Mouse (Mus musculus): ENCODE results near the gene Trmt112. TPM values are rescaled to one million over a fixed set of nuclear protein-coding genes. Genes with fewer than 3 reads are reported as not detected.
A peak's percentile ranks its signal among the peaks of the same experiment; 100 is the strongest.
"Not testable (repeated sequence)": the region's sequence is repeated elsewhere in the genome, so short reads cannot be mapped to it uniquely, and the experiment has no call there.

Gene Trmt112
- 114 and 126 TPM in 2 replicates for polyA plus RNA-seq (2012; rRNA removed)

DNA sequence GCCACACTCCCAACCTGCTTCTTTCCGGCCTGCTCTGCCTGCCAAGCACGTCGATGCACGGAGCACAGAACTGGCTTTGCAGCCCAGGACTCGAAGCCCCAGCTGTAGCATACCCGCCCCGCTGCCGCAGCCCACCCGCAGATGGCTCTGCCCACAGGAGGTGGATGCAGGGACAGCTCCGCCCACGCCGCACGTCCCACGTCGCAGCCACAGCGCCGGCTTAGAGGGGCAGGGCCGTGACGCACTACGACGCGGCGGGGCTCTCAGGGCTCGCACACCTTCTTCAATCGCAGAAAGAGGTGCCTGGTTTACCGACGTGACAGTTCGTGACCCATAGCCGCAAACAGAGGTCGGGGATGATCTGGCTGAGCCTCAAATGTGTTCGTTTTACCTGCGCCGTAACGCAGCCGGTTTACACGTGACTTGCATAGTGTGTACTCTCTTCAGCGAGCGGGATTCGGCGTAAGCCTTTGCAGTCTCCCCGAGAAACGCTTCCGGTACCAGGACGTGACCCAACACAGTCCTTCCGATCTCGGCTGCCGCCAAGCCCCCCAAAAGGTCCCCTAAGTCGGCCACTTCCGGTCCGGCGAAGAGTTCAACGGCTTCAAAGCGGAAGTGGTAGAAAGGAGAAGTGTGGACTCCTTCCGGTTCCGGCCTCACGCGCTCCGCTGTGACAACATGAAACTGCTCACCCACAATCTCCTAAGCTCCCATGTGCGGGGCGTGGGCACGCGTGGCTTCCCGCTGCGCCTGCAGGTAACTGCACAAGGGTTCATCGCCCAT lies at the start of gene Trmt112, which contains the start of gene Prdx5:
TSS of gene Trmt112 (plus strand) at position 192 of the 783 bp plus-strand sequence.
TSS of gene Prdx5 (minus strand) at position 600 of the 783 bp plus-strand sequence.
- DNase-seq (ENCODE audit: low spot score): peak; percentile 81

DNA sequence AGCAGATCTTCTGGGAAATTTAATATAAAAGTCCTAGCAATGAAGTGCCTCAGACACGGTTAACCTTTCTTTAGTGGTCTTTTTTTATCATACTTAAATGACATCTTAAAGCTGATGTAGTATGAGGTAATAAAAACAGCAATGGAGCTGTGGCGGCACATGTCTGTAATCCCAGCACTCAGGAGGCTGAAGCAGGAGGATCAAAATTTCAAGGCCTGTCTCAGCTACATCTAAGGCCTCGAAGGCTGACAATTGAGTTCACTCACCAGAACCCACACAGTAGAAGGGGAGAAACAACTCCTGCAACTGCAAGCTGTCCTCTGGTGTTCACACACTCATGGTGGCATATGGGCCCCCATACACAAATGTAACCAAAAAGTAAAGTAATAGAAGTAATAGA lies 49.5 kb upstream of the Trmt112 start:
- DNase-seq (ENCODE audit: low spot score): no peak

DNA sequence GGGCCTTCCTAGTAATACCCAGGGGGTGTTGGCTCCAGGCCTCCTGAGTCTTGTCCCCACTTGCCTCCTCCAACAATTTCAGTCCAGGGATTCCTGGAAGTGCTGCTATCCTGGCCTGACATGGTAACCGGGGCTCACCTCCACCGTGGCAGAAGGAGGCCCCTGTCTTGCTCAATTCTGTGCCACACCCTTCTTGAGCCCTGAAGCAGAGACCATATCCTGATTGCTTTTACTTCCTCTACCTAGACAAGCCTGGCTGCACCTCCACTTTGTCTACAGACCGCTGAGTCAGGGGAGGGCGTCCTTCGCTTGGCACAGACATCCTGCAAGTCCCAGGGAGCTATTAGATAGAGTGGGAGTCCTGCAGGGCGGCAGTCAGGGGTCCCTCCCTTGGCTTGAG lies 48.8 kb upstream of the Trmt112 start:
- DNase-seq (ENCODE audit: low spot score): no peak

DNA sequence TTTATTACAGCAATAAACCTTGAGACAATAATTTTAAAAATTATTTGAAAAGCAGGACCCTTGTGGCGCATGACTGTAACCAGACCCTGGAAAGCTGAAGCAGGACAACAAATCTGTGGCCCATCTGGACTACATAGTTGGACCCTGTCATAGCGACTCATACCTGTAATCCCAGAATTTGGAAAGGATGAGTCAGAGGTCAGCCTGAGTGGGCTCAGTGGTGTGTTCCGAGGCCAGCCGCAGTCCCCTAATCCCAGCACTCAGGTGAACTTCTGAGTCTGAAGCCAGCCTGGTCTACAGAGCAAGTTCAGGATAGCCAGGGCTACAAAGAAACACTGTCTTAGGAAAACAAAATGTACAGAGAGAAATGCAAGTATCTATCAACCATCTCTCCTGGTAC lies 48.0 kb upstream of the Trmt112 start:
- DNase-seq (ENCODE audit: low spot score): no peak

DNA sequence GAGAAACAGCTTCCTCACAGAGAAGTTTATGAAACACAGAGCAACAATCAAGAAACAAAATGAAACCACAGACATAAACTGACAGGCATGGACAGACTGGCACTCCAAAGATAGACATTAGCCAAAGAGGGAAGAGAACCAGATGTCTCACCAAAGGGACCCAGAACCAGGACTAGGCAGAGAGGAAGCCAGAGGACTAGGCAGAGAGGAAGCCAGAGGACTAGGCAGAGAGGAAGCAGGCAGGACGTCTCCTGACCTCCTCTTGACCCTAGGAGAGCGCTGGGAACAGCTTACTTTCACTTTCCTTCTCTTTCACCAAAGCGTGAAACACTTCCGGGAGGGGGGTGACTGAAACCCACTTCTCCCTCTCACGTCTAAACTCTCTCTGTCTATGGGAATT lies 40.1 kb upstream of the Trmt112 start:
- no peak for DNase-seq (ENCODE audit: low spot score)

DNA sequence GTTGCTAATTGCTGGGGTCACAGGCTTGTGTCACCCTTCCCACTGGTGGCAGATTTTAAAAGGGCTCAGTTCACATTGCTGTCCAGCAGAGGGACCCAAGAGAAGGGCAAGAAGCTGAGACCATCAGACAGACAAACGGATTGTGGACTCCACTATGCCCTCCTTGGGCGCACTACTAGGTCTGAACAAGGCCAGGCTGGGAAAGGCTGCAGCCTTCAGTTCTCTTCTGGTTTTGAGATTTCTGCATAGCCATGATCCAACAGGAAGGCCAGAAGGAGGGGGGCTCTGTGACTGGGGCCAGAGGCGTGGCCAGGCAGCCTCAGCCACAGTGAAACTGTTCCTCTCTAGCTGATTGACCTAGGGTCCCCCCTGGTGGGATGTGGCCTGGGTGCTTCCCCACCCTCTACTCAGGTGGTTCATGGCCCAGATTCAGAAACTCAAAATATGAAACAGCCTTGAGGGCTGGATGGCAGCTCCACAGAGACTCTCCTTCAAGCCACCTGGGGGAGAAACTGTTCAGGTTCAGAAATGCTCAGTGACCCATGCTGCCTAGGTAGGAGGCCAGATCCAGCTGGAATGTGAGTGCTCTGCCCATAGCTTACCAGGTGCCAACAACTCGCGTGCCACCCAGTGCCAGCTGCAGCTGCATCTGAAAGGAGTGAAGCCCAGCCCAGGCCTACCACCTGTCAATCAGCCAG lies 37.8 kb upstream of the Trmt112 start:
- no peak for DNase-seq (ENCODE audit: low spot score)

DNA sequence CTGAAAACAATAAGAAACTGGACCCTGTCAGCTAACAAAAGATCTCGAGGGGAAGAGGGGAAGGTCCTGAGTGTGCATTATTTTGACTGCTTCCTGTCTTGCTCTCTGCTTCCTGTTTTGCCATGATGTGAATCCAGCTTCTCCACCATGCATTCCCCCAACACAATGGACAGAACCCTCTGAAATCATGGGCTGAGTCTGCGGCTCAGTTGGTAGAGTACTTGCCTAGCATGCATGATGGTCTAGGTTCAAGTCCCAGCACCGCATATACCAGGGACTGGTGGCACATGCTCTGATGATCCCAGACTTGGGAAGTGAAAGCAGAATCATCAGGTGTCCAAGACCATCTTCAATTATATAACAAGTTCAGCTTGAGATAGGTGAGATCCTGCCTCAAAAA lies 36.8 kb upstream of the Trmt112 start:
- no peak for DNase-seq (ENCODE audit: low spot score)

DNA sequence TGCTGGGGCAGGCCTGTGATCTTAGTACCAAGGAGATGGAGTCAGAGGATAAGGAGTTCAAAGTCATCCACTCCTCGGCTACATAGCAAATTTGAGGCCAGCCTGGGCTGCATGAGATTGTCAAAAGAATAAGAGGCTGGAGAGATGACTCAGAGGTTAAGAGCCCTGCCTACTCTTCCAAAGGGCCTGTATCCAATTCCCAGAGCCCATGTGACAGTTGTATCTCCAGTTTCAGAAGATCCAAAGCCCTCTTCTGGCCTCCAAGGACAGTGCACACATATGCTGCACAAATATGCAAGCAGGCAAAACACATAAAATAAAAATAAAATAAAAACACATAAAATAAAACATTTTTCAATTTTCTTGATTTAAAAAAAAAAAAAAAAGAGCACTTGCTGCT lies 35.2 kb upstream of the Trmt112 start:
- DNase-seq (ENCODE audit: low spot score): no peak

DNA sequence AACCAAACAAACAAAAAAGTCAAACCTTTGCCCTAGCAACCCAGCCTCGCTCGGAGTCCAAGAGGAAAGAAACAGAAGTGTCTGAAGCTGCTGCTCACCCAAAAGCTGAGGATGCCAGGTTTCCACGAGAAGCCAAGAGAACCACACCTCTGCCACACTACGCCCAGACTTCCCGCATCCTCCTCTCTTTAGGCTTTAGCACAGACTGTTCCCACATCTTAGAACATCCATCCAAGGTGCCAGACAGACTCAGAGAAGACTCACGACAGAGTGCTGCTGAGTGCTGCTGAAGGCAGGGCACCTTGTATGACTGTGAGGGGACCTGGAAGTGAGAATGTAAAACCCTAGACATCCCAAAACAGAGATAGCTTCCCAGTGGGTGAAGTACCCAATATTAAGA lies 33.7 kb upstream of the Trmt112 start:
- no peak for DNase-seq (ENCODE audit: low spot score)

DNA sequence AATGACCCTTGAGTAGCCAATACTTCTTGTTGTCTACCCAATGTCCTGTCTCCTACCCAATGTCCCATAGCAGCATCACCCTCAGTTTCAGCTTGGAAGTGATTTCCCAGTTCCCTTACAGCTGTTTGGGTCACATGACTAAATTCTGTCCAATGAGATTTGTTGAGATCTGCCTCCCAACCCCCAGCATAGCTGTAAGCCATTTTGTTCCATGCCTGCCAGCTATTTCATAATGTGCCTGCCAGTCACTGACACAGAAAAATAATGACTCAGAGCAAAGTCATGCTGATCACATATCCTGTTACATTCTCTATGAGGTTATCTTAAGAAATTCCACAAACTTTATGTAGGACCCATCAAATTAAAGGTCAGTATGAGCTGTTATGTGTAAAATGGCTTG lies 32.7 kb upstream of the Trmt112 start:
- no peak for DNase-seq (ENCODE audit: low spot score)

DNA sequence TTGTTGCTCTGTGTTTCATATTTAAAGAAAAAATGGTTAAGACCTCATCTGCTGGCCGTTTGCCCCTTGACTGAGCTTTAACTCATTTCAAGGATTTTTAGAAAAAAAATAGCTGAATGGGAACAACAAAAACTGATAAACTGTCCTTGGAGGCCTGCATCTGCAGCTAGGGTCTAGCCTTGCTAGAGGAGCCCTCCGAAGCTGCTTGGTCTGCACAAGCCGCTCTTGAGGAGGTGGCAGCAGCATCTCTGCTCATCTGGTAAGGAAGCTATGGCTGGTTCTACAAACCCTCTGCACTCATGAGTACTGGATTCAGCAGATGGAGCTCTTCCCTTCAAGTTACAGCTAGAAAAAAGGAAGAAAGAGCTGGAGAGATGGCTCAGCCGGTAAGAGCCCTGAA lies 31.5 kb upstream of the Trmt112 start:
- no peak for DNase-seq (ENCODE audit: low spot score)

DNA sequence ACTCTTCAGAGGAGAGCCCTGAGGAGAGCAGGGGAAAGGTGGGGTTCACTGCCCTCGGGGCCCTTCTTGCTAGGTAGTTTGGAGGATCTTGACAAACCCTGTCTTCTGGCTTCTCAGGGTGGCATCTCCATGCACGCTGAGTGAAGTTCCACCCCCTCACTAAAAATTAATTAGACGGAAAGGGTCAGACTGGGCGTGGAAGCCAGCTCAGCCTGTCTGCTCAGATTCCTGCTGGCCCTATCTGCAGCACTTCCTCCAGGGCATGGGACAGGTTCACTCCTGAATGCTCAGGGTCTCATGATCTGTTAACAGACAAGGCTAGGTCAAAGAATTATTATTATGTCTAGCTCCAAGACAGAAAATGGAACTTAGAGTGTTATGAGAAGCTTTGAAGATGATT lies 17.0 kb upstream of the Trmt112 start:
- no peak for DNase-seq (ENCODE audit: low spot score)

DNA sequence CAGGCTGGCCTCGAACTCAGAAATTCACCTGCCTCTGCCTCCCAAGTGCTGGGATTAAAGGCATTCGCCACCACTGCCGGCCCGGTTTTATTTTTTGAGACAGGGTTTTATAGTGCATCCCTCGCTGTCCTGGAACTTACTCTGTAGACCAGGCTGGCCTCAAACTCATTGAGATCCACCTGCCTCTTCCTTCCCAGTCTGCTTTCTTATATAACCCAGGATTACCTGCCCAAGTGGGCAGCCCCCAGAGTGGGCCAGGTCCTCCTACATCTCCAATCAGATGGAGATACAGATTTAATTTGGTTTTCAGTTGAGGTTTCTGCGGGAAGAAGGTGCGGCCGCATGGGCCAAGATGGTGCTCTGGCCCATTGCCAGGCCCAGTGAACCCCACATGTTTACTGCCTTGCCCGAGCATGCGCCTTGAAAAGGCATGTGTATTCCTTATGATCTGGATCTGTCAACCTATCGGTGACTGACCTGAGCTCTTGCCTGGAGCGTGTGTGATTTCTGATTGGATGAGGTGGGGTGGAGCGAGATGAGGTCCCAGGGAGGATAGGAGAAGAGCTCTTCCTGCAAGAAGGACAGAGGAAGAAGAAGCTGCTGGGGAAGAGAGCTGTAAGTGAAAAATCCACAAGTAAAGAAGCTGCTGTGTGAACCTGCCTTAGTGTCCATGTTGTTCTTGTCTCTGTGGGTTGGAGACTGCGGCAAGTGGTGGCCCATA lies 15.6 kb upstream of the Trmt112 start:
- DNase-seq (ENCODE audit: low spot score): no peak

DNA sequence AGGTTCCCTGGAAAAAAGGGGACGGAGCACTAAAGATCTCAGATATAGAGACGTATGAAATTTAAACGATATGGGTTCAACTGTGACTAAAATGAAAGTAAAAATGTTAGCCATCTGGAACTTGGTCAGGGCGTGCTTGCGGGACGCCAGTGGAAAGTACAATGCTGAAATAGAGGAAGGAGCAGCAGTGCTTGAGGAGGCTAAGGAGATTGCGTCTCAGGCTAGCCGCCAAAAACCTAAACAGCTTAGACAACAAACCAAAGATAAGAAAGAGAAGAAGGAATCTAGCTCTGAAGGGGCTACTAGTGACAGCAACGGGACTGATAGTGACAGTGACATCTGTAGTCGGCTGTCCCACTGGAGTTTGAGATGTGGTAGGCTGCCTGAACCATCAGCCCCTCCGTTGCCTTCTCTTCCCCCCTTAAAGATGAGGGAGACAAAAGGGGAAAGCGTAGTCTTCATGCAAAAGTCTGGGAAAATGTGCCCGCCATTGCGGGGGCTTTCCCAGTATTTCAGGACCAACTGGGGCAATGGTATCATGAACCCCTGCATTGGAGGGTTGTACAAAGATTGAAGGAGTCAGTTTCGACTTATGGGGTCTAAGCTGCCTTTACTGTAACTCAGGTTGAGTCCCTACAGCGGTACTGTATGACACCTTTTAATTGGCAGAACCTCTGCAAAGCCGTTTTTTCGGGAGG lies 13.7 kb upstream of the Trmt112 start:
- not testable (repeated sequence) for DNase-seq (ENCODE audit: low spot score)

DNA sequence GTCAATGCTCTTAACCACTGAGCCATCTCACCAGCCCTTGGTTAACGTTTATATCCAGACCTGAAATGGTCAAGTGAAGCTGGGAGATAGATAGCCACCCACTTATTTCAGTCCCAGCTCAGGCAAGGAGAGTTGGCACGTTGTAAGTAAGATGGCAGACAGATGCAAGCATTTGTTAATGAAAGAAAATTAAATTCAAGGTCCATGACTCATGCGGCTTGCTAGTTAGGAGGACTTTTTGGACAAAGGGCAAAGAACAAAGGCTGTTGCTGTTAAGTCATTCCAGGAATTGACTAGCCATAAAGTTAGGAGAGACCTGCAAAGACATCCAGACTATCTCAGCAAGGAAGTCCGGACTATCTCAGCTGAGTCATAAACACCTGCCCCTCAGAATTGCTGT lies 9.9 kb upstream of the Trmt112 start:
- no peak for DNase-seq (ENCODE audit: low spot score)

DNA sequence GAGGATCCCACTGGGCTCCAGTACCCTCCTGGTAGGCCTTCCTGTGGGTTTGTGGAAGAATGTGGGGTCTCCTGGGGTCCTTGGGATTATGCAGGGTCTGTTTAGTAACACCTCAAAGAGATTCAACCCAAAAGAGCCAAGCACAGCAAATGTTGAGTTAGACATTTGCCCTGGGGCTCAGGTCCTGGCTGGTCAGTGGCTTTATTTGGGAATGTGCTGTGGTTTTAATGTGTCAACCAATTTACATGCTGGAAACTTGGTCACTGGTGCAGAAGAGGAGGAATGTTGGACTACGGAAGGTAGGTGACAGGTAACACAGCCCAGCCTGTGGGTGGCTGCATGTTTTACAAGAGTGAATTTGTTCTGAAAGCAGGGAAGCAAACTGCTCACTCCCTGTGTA lies 6.5 kb upstream of the Trmt112 start:
- DNase-seq (ENCODE audit: low spot score): no peak

DNA sequence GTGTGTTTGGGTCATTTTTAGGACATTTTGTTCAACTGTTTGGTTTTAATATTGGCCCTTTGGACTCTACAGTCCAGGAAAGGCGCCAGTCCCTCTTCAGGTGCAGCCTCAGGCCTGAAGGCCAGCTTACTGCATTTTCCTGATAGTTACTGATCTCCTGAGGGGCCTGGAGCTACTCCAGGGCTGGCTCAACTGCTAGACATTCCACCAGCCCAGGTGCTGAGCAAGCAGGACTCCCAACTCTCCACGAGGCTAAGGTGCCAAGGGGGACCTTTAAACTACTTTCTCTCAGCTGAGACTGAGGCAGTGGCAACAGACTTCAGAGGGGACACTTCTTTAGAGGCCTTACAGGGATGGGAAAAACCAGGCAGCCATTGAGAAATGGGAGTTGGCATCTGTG lies 4.7 kb upstream of the Trmt112 start:
- no peak for DNase-seq (ENCODE audit: low spot score)

DNA sequence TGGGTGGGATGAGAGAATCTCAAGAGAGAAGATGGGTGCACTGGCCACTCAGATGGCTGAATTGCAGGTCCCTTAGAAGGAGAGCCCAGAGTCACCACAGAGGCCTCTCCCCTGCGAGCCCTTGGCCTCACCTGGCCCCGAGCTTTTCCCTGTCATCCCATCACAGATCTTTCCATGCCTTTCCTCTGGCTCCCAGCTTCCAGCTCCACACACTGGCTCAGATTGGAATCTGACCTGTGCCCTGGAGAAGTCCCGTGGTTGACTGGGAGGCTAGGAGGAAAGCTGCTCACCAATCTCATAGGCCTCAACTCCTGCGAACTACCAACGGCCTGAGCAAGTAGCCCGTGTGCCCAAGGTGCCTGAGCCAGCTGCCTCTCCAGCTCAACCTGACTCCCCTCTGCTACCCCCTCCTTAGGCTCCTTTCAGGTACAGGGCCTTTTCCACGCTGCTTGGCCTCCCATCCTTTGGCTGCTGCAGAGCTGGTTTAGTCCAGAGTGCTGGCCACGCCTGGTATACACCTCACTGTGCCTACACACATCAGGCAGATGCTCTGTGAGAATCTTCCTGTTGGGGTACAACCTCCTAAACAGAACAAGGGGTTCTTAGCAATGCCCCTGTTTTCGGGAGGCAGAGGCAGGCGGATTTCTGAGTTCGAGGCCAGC lies 3.9 kb upstream of the Trmt112 start:
- peak; percentile 17 for DNase-seq (ENCODE audit: low spot score)

DNA sequence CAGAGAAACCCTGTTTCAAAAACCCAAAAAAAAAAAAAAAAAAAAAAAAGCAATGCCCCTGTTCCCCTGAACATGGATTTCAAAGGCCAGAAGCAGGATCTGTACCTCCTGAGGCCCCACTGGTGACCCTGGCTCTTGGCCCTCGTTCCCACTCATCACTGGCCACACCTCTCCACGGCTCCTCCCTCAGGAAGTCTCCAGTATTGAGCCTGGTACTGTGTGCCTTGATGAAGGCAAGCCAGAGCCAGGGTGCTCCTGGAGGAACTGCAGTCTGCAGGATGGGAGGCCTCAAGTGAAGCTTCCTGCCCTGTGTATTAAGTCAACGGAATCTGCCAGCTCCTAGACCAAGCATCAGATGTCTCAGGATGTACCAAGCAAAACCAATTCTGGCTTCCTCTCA lies 3.3 kb upstream of the Trmt112 start:
- DNase-seq (ENCODE audit: low spot score): peak; percentile 17

DNA sequence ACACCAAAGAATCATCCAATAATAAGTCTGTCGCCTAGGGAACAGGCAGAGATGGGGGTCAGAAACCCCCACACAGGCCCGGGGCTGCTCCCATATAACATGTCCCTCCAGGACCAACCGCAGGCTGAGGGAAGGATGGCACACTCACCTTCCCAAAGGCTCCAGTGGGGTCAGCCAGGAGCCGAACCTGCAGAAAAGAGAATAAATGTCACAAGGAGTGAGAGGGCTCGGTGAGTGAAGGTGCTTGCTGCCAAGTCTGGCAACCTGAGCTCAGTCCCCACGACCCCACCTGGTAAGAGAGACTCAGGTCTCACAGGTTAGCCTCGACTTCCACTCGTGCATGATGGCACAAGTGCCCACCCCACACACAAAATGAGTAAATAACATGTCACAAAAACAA lies 2.4 kb upstream of the Trmt112 start:
- no peak for DNase-seq (ENCODE audit: low spot score)

DNA sequence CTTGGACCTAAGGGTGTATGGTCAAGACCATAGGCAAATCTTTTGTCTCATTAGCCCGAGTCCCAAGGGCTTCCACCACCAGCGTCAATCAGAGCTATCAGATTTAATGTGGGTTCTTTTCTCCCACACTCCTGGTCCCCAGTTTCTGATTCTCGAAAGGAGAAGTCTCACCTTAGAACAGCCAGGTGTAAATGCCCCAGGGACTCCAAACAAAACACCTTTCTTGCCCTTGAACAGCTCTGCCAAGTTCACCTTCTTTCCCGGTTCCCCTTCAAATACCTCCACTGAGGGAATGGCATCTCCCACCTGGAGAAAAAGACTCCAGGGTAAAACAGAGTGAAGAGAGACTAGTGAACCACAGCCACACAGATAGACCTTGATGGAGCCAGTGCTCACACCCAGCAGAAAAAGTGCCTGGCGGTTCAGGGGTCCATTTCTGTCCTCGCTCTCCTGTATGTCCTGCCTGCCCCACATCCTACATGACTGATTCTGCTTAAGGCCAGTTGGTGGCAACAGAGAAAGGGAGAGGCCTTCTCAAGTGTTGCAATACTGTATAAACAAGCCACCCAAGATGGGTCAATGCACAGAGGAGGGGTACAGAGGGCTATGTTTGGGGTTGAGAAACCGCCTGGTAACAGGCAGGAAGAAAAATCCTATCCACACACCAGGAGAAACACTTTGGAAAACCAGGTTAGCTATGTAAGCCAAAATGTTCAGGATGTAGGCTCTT lies 1.5 kb upstream of the Trmt112 start:
- DNase-seq (ENCODE audit: low spot score): no peak
